Mouse (Mus musculus) bone marrow, adult 2 months (tissue): ENCODE data around the gene Pde4d. TPM values are rescaled to one million over a fixed set of nuclear protein-coding genes. Genes with fewer than 3 reads are reported as not detected.

Experiments
- H3K27ac ChIP-seq: fragments of 200-500 bp; 2 replicates; pipeline ENCODE4 v1.5.1; 2012; ENCODE audit warnings: low read depth, mild to moderate bottlenecking, control low read depth, inconsistent platforms, low read length; ENCODE audit not compliant: control insufficient read depth, poor library complexity, insufficient read depth
- H3K4me1 ChIP-seq: fragments of 200-500 bp; 2 replicates; pipeline ENCODE4 v1.6.1; 2011; ENCODE audit warnings: low read length; ENCODE audit not compliant: control insufficient read depth, insufficient read depth
- H3K4me3 ChIP-seq: fragments of 200-500 bp; replicated peaks from 2 replicates; pipeline ENCODE3; 2011; ENCODE audit warnings: mild to moderate bottlenecking, low read depth, low read length, control low read depth; ENCODE audit not compliant: control insufficient read depth
- CTCF ChIP-seq: fragments of 200-500 bp; IDR thresholded peaks from 2 replicates; pipeline ENCODE4 v1.5.1; 2011; ENCODE audit warnings: low read length, control low read depth; ENCODE audit not compliant: control insufficient read depth, insufficient read depth
- POLR2A ChIP-seq: fragments of 200-500 bp; IDR thresholded peaks from 2 replicates; pipeline ENCODE4 v1.6.1; 2011; ENCODE audit warnings: low read depth, mild to moderate bottlenecking, control low read depth, low read length, borderline replicate concordance; ENCODE audit not compliant: control insufficient read depth
- WGBS: fragments of 180-500 bp; shearing (Covaris S2); methylation state at CpG from one replicate; pipeline ENCODE4 v1.1.7; 2018; 5-methylcytosine and 5-hydroxymethylcytosine counted together
- polyA plus RNA-seq: library from polyadenylated mRNA; stranded (reverse); fragments of >200 nt; gene quantifications from 2 replicates; pipeline ENCODE4 v1.2.4, GENCODE M21; 2011; ENCODE audit warnings: low replicate concordance; ENCODE audit not compliant: missing spikeins, insufficient read depth, insufficient read length

The Pde4d gene
- polyA plus RNA-seq, 1 experiment = 17.6 TPM

DNA sequence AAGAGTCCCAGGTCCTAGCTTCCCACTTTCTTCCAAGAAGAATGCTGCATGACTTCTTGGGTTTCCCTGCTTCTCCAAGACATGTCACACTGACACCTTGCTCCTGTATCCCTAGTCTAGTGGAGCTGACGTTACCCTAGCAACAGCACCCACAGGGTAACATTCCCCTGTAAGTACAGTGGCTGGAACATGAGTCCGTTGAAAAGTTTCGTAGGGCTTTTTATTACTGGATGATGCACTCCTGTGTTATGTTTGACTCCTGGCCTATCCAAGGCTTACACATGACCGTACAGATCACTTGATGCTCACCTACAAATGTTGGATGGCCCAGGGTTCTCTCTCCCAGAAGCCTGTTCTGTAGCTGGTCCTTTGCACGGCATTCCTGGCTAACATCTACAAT lies 1307.1 kb downstream of the Pde4d start:
- Histone ChIP-seq H3K27ac (no peak overlapping the region), H3K4me3 (no peak overlapping the region), H3K4me1 (no peaks in the 10 kb centered on the region)
- WGBS = 93% methylated on average over 5 of the region's 5 CpGs
- TF ChIP-seq CTCF (no peak), POLR2A (no peak)

DNA sequence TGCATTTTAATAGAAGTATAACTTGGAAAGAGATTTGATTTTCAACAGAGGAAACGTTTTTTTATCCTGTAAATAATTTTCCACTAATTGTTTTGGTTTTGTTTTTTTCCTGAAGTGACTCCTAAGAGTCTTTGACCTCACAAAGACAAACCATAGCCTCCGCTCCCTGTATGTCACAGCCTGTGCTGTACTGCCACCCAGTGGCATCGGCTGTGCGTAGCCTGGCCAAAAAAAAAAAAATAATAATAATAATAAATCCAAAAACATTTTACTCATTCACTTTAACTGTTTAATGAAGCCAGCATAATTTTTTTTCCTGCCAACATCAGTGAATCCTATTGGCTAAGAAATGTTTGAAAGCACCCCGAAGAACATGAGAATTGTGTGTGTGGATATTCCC lies 1309.5 kb downstream of the Pde4d start:
- Histone ChIP-seq H3K4me1 (no peaks in the 10 kb centered on the region), H3K4me3 (no peak overlapping the region), H3K27ac (no peak overlapping the region)
- TF ChIP-seq POLR2A (no peak), CTCF (peak; percentile 54)
- 48% methylated on average over 5 of the region's 5 CpGs for WGBS

DNA sequence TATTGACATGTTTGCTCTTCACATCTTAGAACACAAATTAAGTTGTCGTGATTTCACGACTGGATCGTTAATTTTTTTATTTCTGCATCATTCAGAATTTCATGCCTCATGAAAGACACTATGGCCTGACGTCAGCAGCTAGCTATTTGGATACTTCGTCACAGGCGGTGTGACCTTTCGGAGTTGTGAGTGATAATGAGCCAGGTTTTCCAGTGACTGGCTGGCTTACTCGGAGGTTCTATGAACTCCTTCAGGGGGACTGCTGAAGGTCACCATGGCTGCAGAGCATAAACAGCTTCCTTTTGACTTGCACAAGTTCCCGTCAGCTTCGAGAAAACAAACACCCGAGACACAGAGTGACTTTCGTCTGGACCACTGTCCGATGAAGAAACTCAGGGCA lies 1311.3 kb downstream of the Pde4d start:
- Histone ChIP-seq H3K27ac (no peak overlapping the region), H3K4me1 (no peaks in the 10 kb centered on the region), H3K4me3 (no peak overlapping the region)
- 89% methylated on average over 13 of the region's 13 CpGs for WGBS
- TF ChIP-seq POLR2A (no peak), CTCF (no peak)

DNA sequence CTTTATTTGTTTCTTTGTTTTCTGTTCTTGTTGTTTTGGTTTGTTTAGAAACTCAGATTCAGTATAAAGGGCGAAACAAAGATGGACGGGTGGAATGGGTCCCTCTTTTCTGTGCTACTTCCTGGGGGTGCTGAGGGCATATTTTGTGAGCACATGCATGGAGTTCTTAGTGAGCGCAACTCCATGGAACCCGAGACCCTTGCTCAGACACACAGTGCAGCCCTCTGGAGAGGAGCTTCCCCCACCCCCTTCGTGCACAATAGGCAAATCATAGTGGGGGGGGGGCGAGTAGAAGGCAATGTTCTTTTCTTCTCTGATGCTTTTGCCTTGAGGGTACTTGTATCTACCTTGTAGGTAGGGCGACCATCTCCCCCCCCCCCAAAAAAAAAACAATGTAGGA lies 1325.0 kb downstream of the Pde4d start:
- TF ChIP-seq CTCF (no peak), POLR2A (no peak)
- H3K4me3 ChIP-seq = no peak overlapping the region
- H3K27ac ChIP-seq = no peak overlapping the region
- WGBS = 86% methylated on average over 7 of the region's 7 CpGs
- H3K4me1 ChIP-seq = no peaks in the 10 kb centered on the region

DNA sequence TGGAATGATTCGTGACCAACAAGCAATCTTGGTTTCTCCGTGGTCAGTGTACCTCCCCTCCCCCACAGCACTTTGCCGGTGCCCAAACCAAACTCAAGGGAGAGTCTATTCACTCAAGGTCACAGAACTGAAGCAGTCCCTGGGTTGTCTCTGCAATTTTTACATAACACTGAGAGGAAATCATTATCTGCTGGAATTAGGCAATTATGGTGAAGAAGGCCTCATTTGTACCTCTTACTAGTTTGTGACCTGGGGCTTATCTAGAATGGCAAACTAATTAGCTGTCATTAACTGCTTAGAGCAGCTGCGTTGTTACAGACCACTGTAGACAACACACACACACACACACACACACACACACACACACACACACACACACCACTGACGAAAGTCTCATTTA lies 1325.4 kb downstream of the Pde4d start:
- no peak for TF ChIP-seq POLR2A
- no peak for TF ChIP-seq CTCF
- WGBS = 49% methylated on average over 5 of the region's 5 CpGs
- Histone ChIP-seq H3K4me1 (no peaks in the 10 kb centered on the region), H3K27ac (no peak overlapping the region), H3K4me3 (no peak overlapping the region)

DNA sequence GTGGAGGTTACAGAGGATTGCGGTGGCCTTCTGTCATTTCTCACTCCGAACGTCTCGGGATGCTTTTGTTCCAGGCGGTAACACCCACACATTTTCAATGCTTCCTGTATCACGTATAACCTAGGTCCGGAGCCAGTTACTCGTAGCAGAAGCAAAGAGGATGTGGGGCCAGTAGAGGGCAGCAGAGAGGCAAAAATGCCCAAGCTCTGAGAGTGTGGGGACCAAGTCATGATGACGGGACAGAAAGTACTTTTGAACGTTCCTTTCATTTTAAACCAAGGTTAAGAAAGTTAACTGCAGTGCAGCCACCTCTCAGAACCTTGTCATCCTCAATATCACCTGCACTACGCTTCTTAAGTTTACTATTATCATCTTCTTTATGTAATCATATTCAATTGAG lies 1326.4 kb downstream of the Pde4d start:
- WGBS = 2% methylated on average over 11 of the region's 11 CpGs
- no peak overlapping the region for H3K27ac ChIP-seq
- H3K4me1 ChIP-seq = no peaks in the 10 kb centered on the region
- TF ChIP-seq POLR2A (no peak), CTCF (peak; percentile 94)
- H3K4me3 ChIP-seq = no peak overlapping the region

DNA sequence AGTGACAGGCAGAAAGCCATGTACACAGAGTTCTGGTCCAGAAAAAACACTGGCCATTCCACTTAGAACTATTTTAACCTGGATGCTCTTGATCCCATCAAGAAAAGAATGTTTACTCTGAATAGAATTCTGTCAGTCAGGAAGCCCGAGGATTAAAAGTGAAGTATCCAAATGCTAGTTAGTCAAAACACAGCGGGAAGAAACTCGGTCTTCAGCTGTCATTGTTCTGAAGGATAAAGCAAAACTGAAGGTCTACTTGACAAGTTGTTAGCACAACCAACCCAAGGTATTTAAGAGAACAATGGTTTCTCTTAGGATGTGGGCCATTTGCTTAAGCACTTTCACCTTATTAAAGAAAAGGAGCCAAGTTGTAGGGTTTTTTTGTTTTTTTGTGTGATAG lies 1327.2 kb downstream of the Pde4d start:
- no peak overlapping the region for H3K4me3 ChIP-seq
- WGBS = 90% methylated on average over 3 of the region's 3 CpGs
- TF ChIP-seq POLR2A (no peak), CTCF (no peak)
- no peak overlapping the region for H3K27ac ChIP-seq
- no peaks in the 10 kb centered on the region for H3K4me1 ChIP-seq

DNA sequence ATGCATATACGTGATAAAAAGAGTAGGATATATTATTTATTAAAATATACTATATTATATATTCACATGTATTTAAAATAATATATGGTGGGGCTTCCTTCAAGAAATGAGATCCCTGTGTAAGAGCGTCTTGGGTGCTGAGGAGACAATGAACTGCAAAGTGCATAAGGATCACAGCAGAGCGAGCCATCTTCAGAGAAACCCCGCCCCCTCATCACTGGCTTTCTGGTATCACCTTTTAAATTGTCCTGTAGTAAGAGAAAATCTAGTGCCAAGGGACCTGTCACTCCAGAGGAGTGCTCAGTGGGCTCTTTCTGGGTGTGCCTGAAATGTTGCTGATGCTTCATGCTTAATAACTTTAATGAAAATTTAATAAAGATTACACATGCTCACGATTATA lies 1327.7 kb downstream of the Pde4d start:
- no peak for TF ChIP-seq CTCF
- TF ChIP-seq POLR2A = no peak
- Histone ChIP-seq H3K4me3 (no peak overlapping the region), H3K27ac (no peak overlapping the region), H3K4me1 (no peaks in the 10 kb centered on the region)
- WGBS = 91% methylated on average over 5 of the region's 5 CpGs

DNA sequence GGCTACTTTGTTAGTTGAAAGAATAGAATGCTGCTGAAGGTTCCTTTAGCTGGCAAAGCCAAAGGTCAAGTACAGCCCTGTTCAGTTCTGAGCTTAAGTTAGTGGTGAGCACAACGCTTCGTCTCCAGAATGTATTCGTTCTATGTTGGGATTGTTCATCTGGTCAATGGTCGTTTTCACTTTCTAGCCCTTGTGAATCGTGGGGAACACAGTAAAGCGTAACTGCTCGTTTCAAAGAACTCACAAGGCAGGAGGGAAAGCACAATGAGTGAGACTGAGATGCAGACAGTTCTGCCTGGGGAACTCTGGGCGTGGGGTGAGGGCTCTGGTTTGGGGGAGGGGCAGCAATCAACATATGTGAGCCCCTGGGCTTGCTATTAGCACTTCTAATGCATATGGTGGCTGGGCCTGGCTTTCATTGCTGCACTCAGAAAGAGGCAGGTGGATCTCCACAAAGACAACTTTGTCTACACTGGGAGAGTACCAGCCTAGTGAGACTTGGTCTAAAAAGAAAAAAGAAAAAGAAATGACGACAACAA lies 1328.6 kb downstream of the Pde4d start:
- Histone ChIP-seq H3K4me3 (no peak overlapping the region), H3K27ac (no peak overlapping the region), H3K4me1 (no peaks in the 10 kb centered on the region)
- no peak for TF ChIP-seq POLR2A
- no peak for TF ChIP-seq CTCF
- WGBS = 88% methylated on average over 9 of the region's 9 CpGs
